Mouse (Mus musculus) B cell, adult 2 months (primary cell): ENCODE results near the gene Notch4.

Experiments used
- DNase-seq, 2 experiments: peaks; one replicate each; pipeline ENCODE4 v3.0.0; 2022

Gene Notch4

GRCm38 (mm10) chr17:34597566-34598095, 33.6 kb downstream of the Notch4 start, which contains the start of gene Ager:
Gene Ager (plus strand): TSS chr17:34597862.
- DNase-seq: no peak

GRCm38 (mm10) chr17:34599891-34600290, 35.8 kb downstream of the Notch4 start:
- no peak for DNase-seq

- no peak for DNase-seq
Observed at GRCm38 (mm10) chr17:34601796-34602195, 37.7 kb downstream of the Notch4 start.

- peak; percentile 92 to 95 for DNase-seq
Observed at GRCm38 (mm10) chr17:34603375-34604060, 39.5 kb downstream of the Notch4 start, which contains the start of gene Rnf5. Gene Rnf5 (minus strand): TSS chr17:34603690.

- DNase-seq: peak; percentile 95 to 96
Observed at GRCm38 (mm10) chr17:34604061-34604508, 40.0 kb downstream of the Notch4 start, which contains the start of gene Agpat1. Gene Agpat1 (plus strand): TSS chr17:34604262.

GRCm38 (mm10) chr17:34604511-34605237, 40.6 kb downstream of the Notch4 start:
- peak in 1 of 2 experiments; percentile 31 for DNase-seq

GRCm38 (mm10) chr17:34605609-34606008, 41.5 kb downstream of the Notch4 start:
- peak; percentile 90 for DNase-seq

- DNase-seq: no peak
Observed at GRCm38 (mm10) chr17:34606186-34607039, 42.3 kb downstream of the Notch4 start.

- DNase-seq: no peak
Observed at GRCm38 (mm10) chr17:34607997-34608396, 43.9 kb downstream of the Notch4 start.

- no peak for DNase-seq
Observed at GRCm38 (mm10) chr17:34611050-34611449, 47.0 kb downstream of the Notch4 start.

- no peak for DNase-seq
Observed at GRCm38 (mm10) chr17:34613054-34613645, 49.1 kb downstream of the Notch4 start.

- DNase-seq: no peak
Observed at GRCm38 (mm10) chr17:34613830-34614229, 49.8 kb downstream of the Notch4 start.

- no peak for DNase-seq
Observed at GRCm38 (mm10) chr17:34615871-34616270, 51.8 kb downstream of the Notch4 start, which contains the start of gene Egfl8. Gene Egfl8 (minus strand): TSS chr17:34615971.

GRCm38 (mm10) chr17:34618999-34619398, 54.9 kb downstream of the Notch4 start:
- peak; percentile 90 to 92 for DNase-seq

GRCm38 (mm10) chr17:34621006-34621405, 56.9 kb downstream of the Notch4 start:
- DNase-seq: no peak

- DNase-seq: no peak
Observed at GRCm38 (mm10) chr17:34623161-34623560, 59.1 kb downstream of the Notch4 start.

GRCm38 (mm10) chr17:34624981-34625380, 60.9 kb downstream of the Notch4 start:
- DNase-seq: no peak

- DNase-seq: no peak
Observed at GRCm38 (mm10) chr17:34626062-34626772, 62.1 kb downstream of the Notch4 start.

GRCm38 (mm10) chr17:34626773-34627092, 62.7 kb downstream of the Notch4 start:
- peak in 1 of 2 experiments; percentile 47 for DNase-seq

GRCm38 (mm10) chr17:34627093-34627942, 63.2 kb downstream of the Notch4 start:
- DNase-seq: peak; percentile 47
